Mouse (Mus musculus) hindbrain, embryonic 16.5 days (tissue): ENCODE results near the gene Dnaaf5. TPM values are rescaled to one million over a fixed set of nuclear protein-coding genes. Genes with fewer than 3 reads are reported as not detected.

Experiments used
- ATAC-seq: fragments of 200-750 bp; cut with Nextera tagmentation; 2 replicates; pipeline ENCODE4 v1.8.0; 2017; ENCODE audit warnings: moderate TSS enrichment, moderate library complexity
- H3K27ac ChIP-seq: fragments of 300-500 bp; sonication (generic); 2 replicates; pipeline ENCODE4 v1.5.1; 2014; ENCODE audit warnings: low read depth, mild to moderate bottlenecking, control low read depth, low read length, moderate library complexity
- H3K27me3 ChIP-seq: fragments of 300-500 bp; sonication (generic); replicated peaks from 2 replicates; pipeline ENCODE4 v1.6.1; 2014; ENCODE audit warnings: low read length; ENCODE audit not compliant: control insufficient read depth, insufficient read depth
- H3K36me3 ChIP-seq: fragments of 300-500 bp; sonication (generic); 2 replicates; pipeline ENCODE4 v1.6.1; 2014; ENCODE audit warnings: mild to moderate bottlenecking, low read length, moderate library complexity, mixed read lengths; ENCODE audit not compliant: control insufficient read depth, insufficient read depth
- H3K4me1 ChIP-seq: fragments of 300-500 bp; sonication (generic); 2 replicates; pipeline ENCODE4 v1.6.1; 2014; ENCODE audit warnings: low read depth, low read length; ENCODE audit not compliant: control insufficient read depth, insufficient read depth
- H3K4me2 ChIP-seq: fragments of 300-500 bp; sonication (generic); 2 replicates; pipeline ENCODE4 v1.6.1; 2014; ENCODE audit warnings: mild to moderate bottlenecking, low read length, control low read depth, moderate library complexity
- H3K4me3 ChIP-seq: fragments of 300-500 bp; sonication (generic); 2 replicates; pipeline ENCODE4 v1.5.1; 2014; ENCODE audit warnings: mild to moderate bottlenecking, low read length, control low read depth, moderate library complexity
- H3K9ac ChIP-seq: fragments of 300-500 bp; sonication (generic); 2 replicates; pipeline ENCODE4 v1.6.1; 2014; ENCODE audit warnings: low read depth, mild to moderate bottlenecking, control low read depth, low read length, moderate library complexity
- H3K9me3 ChIP-seq: fragments of 300-500 bp; sonication (generic); 2 replicates; pipeline ENCODE4 v1.6.1; 2014; ENCODE audit warnings: mild to moderate bottlenecking, low read length, moderate library complexity; ENCODE audit not compliant: control insufficient read depth
- WGBS: fragments of 180-500 bp; shearing (Covaris S2); extraction: QIAGEN DNeasy Blood & Tissue Kit; methylation state at CpG from one replicate; pipeline ENCODE4 v1.1.7; 2014; 5-methylcytosine and 5-hydroxymethylcytosine counted together
- polyA plus RNA-seq: library from polyadenylated mRNA; unstranded; fragments of >200 nt; fragmentation: Nextera tagmentation; extraction: Ambion mirVana; gene quantifications from 2 replicates; pipeline ENCODE4 v1.2.1, GENCODE M21; 2015

Dnaaf5 gene
- polyA plus RNA-seq, 1 experiment from 2014 or later: 2.6 TPM

GRCm38 (mm10) chr5:139199995-139200769 is 50.2 kb downstream of the Dnaaf5 start, which contains the start of gene Sun1:
Sun1 (plus strand) TSS chr5:139200637.
- under 1% methylated on average over 60 of the region's 64 CpGs for WGBS
- Histone ChIP-seq H3K4me3 (peak within 1 kb of the TSS; percentile 88), H3K4me2 (peak within 1 kb of the TSS; percentile 87), H3K9ac (peak within 1 kb of the TSS; percentile 87), H3K36me3 (no peaks in the 10 kb centered on the region), H3K4me1 (peaks cover 20% of the 10 kb centered on the region), H3K27me3 (no peaks in the 10 kb centered on the region), H3K9me3 (no peaks in the 10 kb centered on the region), H3K27ac (peak within 1 kb of the TSS; percentile 87)
- ATAC-seq: peak; percentile 99

GRCm38 (mm10) chr5:139200770-139201569 is 50.9 kb downstream of the Dnaaf5 start:
- peak overlapping the region; percentile 65 for H3K4me2 ChIP-seq
- no peaks in the 10 kb centered on the region for H3K36me3 ChIP-seq
- peak overlapping the region; percentile 88 for H3K4me3 ChIP-seq
- peak overlapping the region; percentile 87 for H3K9ac ChIP-seq
- no peak; the same call in 1 of the 2 replicates for ATAC-seq
- peak overlapping the region; percentile 82 for H3K27ac ChIP-seq
- 1% methylated on average over 42 of the region's 57 CpGs for WGBS
- no peaks in the 10 kb centered on the region for H3K27me3 ChIP-seq
- no peaks in the 10 kb centered on the region for H3K9me3 ChIP-seq
- H3K4me1 ChIP-seq: peaks cover 20% of the 10 kb centered on the region

GRCm38 (mm10) chr5:139202127-139202526 is 52.1 kb downstream of the Dnaaf5 start:
- Histone ChIP-seq H3K4me3 (peak overlapping the region; percentile 88; the same call in 1 of the 2 replicates), H3K27ac (no peak overlapping the region), H3K4me2 (peak overlapping the region; percentile 65), H3K9me3 (no peaks in the 10 kb centered on the region), H3K36me3 (no peaks in the 10 kb centered on the region), H3K4me1 (peaks cover 25% of the 10 kb centered on the region), H3K9ac (no peak overlapping the region; the same call in 1 of the 2 replicates), H3K27me3 (no peaks in the 10 kb centered on the region)
- no peak for ATAC-seq
- WGBS: 73% methylated on average over 11 of the region's 11 CpGs

GRCm38 (mm10) chr5:139203312-139203711 is 53.3 kb downstream of the Dnaaf5 start:
- Histone ChIP-seq H3K36me3 (no peaks in the 10 kb centered on the region), H3K9ac (no peak overlapping the region), H3K4me1 (peaks cover 25% of the 10 kb centered on the region), H3K4me3 (no peak overlapping the region), H3K4me2 (no peak overlapping the region), H3K9me3 (no peaks in the 10 kb centered on the region), H3K27ac (no peak overlapping the region), H3K27me3 (no peaks in the 10 kb centered on the region)
- 91% methylated on average over 5 of the region's 5 CpGs for WGBS
- ATAC-seq: no peak

- ATAC-seq: no peak
- no peaks in the 10 kb centered on the region for H3K9me3 ChIP-seq
- 45% methylated on average over 4 of the region's 4 CpGs for WGBS
- H3K27ac ChIP-seq: no peak overlapping the region
- H3K4me2 ChIP-seq: no peak overlapping the region
- H3K4me3 ChIP-seq: no peak overlapping the region
- no peak overlapping the region for H3K9ac ChIP-seq
- H3K27me3 ChIP-seq: no peaks in the 10 kb centered on the region
- H3K36me3 ChIP-seq: 0 out of 2 replicates have a peak, but pooled peaks cover 3% of the 10 kb centered on the region
- peaks cover 21% of the 10 kb centered on the region for H3K4me1 ChIP-seq
Measured at GRCm38 (mm10) chr5:139206081-139206480, 56.1 kb downstream of the Dnaaf5 start.

GRCm38 (mm10) chr5:139206525-139206924 is 56.5 kb downstream of the Dnaaf5 start:
- H3K4me2 ChIP-seq: no peak overlapping the region
- no peaks in the 10 kb centered on the region for H3K27me3 ChIP-seq
- no peak overlapping the region for H3K9ac ChIP-seq
- 0 out of 2 replicates have a peak, but pooled peaks cover 3% of the 10 kb centered on the region for H3K36me3 ChIP-seq
- 61% methylated on average over 7 of the region's 7 CpGs for WGBS
- no peak overlapping the region for H3K4me3 ChIP-seq
- H3K9me3 ChIP-seq: no peaks in the 10 kb centered on the region
- no peak for ATAC-seq
- peaks cover 18% of the 10 kb centered on the region for H3K4me1 ChIP-seq
- H3K27ac ChIP-seq: no peak overlapping the region

GRCm38 (mm10) chr5:139208183-139208582 is 58.2 kb downstream of the Dnaaf5 start:
- Histone ChIP-seq H3K4me1 (peaks cover 7% of the 10 kb centered on the region), H3K4me3 (no peak overlapping the region), H3K9ac (no peak overlapping the region), H3K27ac (no peak overlapping the region), H3K4me2 (no peak overlapping the region), H3K36me3 (0 out of 2 replicates have a peak, but pooled peaks cover 3% of the 10 kb centered on the region), H3K9me3 (no peaks in the 10 kb centered on the region), H3K27me3 (no peaks in the 10 kb centered on the region)
- no peak for ATAC-seq

- Histone ChIP-seq H3K36me3 (0 out of 2 replicates have a peak, but pooled peaks cover 3% of the 10 kb centered on the region), H3K27ac (no peak overlapping the region), H3K27me3 (no peaks in the 10 kb centered on the region), H3K4me3 (no peak overlapping the region), H3K9me3 (no peaks in the 10 kb centered on the region), H3K9ac (no peak overlapping the region), H3K4me1 (peaks cover 5% of the 10 kb centered on the region), H3K4me2 (no peak overlapping the region)
- no peak for ATAC-seq
- 92% methylated on average over 10 of the region's 10 CpGs for WGBS
Measured at GRCm38 (mm10) chr5:139208871-139209684, 59.1 kb downstream of the Dnaaf5 start.
